Mouse (Mus musculus): ENCODE measurements around the gene Iqsec3.

- no peak for TF ChIP-seq GATA1 (IDR thresholded peaks at IDR 0.05; ENCODE audit: borderline replicate concordance, low read length)
- no peak for TF ChIP-seq FLI1 (IDR thresholded peaks at IDR 0.05; ENCODE audit: low read length)
These were observed 21.5 kb upstream of the Iqsec3 start for GRCm38 (mm10) chr6:121495026-121495425.
